Mouse (Mus musculus): ENCODE measurements around the gene Nckap5l. TPM values are rescaled to one million over a fixed set of nuclear protein-coding genes. Genes with fewer than 3 reads are reported as not detected.

Gene Nckap5l
- polyA plus RNA-seq, 1 experiment, result 48.6 TPM

DNA sequence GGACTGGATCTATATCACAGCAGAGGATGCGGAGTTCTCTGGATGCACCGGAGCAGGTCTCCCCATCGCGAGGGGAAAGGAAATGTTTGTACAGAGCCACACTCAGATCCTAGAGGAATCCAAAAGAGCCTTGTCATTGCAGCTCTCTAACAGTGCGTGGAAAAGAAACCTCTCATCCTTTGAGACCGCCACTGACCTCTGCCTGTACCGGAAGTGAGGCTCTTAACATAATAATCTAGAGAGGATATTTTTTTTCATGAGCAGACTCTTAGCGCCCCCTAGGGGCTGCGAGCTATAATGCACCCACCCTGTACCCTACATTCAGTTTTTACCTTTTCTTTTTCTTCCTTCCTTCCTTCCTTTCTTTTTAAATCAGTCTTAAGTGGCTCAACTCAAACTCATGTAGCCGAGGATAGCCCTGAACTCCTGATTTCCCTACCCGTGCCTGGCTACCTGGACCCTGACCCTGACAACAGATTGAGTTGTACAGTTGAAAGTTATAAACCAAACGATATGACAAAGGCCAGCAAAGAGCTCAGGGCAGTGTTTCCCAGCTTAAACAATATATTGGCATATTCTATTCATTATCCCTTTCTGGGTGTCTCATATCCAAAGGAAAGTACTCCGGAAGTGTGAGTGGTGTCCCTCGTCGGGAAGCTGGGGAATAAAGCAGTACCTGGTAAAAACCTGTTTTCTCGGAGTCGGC, 13.6 kb upstream of the Nckap5l start:
- WGBS, result 60% methylated on average over 17 of the region's 17 CpGs
- H3K4me1 ChIP-seq (replicated peaks; ENCODE audit: control insufficient read depth, insufficient read depth, low read length), result peaks cover 18% of the 10 kb centered on the region
- H3K27ac ChIP-seq (ENCODE audit: control insufficient read depth, insufficient read depth, low read length), result no peak overlapping the region
- TF ChIP-seq POLR2A (IDR thresholded peaks at IDR 0.05; ENCODE audit: control insufficient read depth, extremely low read depth, insufficient read depth, low read length, poor library complexity) (no peak), CTCF (IDR thresholded peaks at IDR 0.05; ENCODE audit: borderline replicate concordance, control insufficient read depth, extremely low read depth, insufficient read depth, low read length, poor library complexity) (no peak)
- DNase-seq, result peak; percentile 35
- H3K27me3 ChIP-seq (ENCODE audit: control insufficient read depth, insufficient read depth, low read length), result no peaks in the 10 kb centered on the region
- no peak overlapping the region for H3K4me3 ChIP-seq (ENCODE audit: control insufficient read depth, insufficient read depth, low read length)
- H3K36me3 ChIP-seq (ENCODE audit: control insufficient read depth, insufficient read depth, low read length), result no peaks in the 10 kb centered on the region

- no peaks in the 10 kb centered on the region for H3K27me3 ChIP-seq (ENCODE audit: control insufficient read depth, insufficient read depth, low read length)
- TF ChIP-seq CTCF (IDR thresholded peaks at IDR 0.05; ENCODE audit: borderline replicate concordance, control insufficient read depth, extremely low read depth, insufficient read depth, low read length, poor library complexity), result no peak
- no peak for TF ChIP-seq POLR2A (IDR thresholded peaks at IDR 0.05; ENCODE audit: control insufficient read depth, extremely low read depth, insufficient read depth, low read length, poor library complexity)
- 96% methylated on average over 31 of the region's 31 CpGs for WGBS
- H3K27ac ChIP-seq (ENCODE audit: control insufficient read depth, insufficient read depth, low read length), result no peak overlapping the region
- no peaks in the 10 kb centered on the region for H3K36me3 ChIP-seq (ENCODE audit: control insufficient read depth, insufficient read depth, low read length)
- H3K4me3 ChIP-seq (ENCODE audit: control insufficient read depth, insufficient read depth, low read length), result no peak overlapping the region
- no peak for DNase-seq
- H3K4me1 ChIP-seq (replicated peaks; ENCODE audit: control insufficient read depth, insufficient read depth, low read length), result peaks cover 16% of the 10 kb centered on the region
These were observed 12.7 kb upstream of the Nckap5l start for GRCm38 (mm10) chr15:99470224-99470761.

DNA sequence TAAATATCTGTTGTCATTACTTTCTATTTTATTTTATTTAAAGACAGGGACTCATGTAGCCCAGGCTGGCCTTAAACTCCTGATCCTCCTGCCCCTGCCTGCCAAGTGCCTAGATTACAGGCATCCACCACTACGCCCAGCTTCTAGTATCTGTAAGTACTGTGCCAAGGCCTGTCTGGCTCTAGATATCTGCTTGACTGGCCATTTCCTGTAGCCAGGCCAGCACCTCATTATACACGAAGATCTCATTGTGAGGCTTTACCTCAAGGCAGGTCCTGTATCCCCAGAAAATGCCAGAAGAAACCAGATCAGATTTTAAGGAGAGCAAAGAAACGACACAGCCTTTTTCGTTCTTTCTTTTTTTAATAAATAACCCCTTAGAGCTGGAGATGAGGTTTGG, 12.2 kb upstream of the Nckap5l start:
- Histone ChIP-seq H3K4me3 (ENCODE audit: control insufficient read depth, insufficient read depth, low read length) (no peak overlapping the region), H3K36me3 (ENCODE audit: control insufficient read depth, insufficient read depth, low read length) (no peaks in the 10 kb centered on the region), H3K27ac (ENCODE audit: control insufficient read depth, insufficient read depth, low read length) (no peak overlapping the region), H3K27me3 (ENCODE audit: control insufficient read depth, insufficient read depth, low read length) (no peaks in the 10 kb centered on the region), H3K4me1 (replicated peaks; ENCODE audit: control insufficient read depth, insufficient read depth, low read length) (peaks cover 13% of the 10 kb centered on the region)
- no peak for TF ChIP-seq CTCF (IDR thresholded peaks at IDR 0.05; ENCODE audit: borderline replicate concordance, control insufficient read depth, extremely low read depth, insufficient read depth, low read length, poor library complexity)
- TF ChIP-seq POLR2A (IDR thresholded peaks at IDR 0.05; ENCODE audit: control insufficient read depth, extremely low read depth, insufficient read depth, low read length, poor library complexity), result no peak
- DNase-seq, result no peak
- 93% methylated on average over 4 of the region's 4 CpGs for whole genome bisulfite sequencing

DNA sequence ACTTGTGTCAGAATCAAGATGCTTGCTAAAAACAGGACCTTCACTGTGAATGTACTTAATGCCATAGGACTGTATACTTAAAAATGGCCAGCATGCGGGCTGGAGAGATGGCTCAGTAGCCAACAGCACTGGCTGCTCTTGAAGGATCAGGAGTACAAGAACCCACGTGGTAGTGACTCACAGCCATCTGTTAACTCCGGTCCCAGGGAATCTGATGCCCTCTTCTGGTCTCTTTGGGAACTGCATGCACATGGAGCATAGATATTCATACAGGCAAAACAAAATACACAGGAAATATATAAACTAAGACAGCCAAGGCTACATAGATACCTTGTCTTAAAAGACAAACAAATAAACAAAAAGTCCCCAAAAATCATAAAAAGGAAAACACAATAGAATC, 11.5 kb upstream of the Nckap5l start:
- peak; percentile 73 for DNase-seq
- Histone ChIP-seq H3K27me3 (ENCODE audit: control insufficient read depth, insufficient read depth, low read length) (no peaks in the 10 kb centered on the region), H3K4me3 (ENCODE audit: control insufficient read depth, insufficient read depth, low read length) (no peak overlapping the region), H3K4me1 (replicated peaks; ENCODE audit: control insufficient read depth, insufficient read depth, low read length) (peaks cover 11% of the 10 kb centered on the region; the same call in 1 of the 2 replicates), H3K36me3 (ENCODE audit: control insufficient read depth, insufficient read depth, low read length) (no peaks in the 10 kb centered on the region), H3K27ac (ENCODE audit: control insufficient read depth, insufficient read depth, low read length) (no peak overlapping the region)
- TF ChIP-seq POLR2A (IDR thresholded peaks at IDR 0.05; ENCODE audit: control insufficient read depth, extremely low read depth, insufficient read depth, low read length, poor library complexity) (no peak), CTCF (IDR thresholded peaks at IDR 0.05; ENCODE audit: borderline replicate concordance, control insufficient read depth, extremely low read depth, insufficient read depth, low read length, poor library complexity) (no peak)
- 43% methylated on average over 3 of the region's 3 CpGs for WGBS

DNA sequence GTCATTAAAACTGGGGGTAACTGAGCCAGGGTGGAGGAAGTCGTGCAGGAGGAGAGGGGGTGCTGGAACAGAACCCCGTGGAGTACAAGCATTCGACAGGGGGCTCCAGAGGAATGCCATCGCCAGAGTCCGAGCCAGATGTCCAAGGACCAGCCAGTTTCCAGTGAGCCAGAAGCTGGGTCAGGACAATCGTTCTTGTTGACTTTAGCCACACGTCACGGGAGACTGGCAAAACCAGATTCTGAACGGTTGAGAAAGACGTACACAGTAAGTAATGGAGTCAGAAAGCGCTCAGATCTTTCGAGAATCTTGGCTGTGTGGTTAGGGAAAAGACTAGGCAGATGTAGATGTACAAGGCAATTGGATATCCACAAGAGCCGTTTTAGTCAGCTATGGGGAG, 5.6 kb upstream of the Nckap5l start:
- no peaks in the 10 kb centered on the region for H3K27me3 ChIP-seq (ENCODE audit: control insufficient read depth, insufficient read depth, low read length)
- TF ChIP-seq CTCF (IDR thresholded peaks at IDR 0.05; ENCODE audit: borderline replicate concordance, control insufficient read depth, extremely low read depth, insufficient read depth, low read length, poor library complexity), result no peak
- no peak overlapping the region for H3K4me3 ChIP-seq (ENCODE audit: control insufficient read depth, insufficient read depth, low read length)
- peaks cover under 1% of the 10 kb centered on the region for H3K4me1 ChIP-seq (replicated peaks; ENCODE audit: control insufficient read depth, insufficient read depth, low read length)
- 92% methylated on average over 13 of the region's 13 CpGs for WGBS
- no peak for DNase-seq
- no peaks in the 10 kb centered on the region for H3K36me3 ChIP-seq (ENCODE audit: control insufficient read depth, insufficient read depth, low read length)
- no peak overlapping the region for H3K27ac ChIP-seq (ENCODE audit: control insufficient read depth, insufficient read depth, low read length)

GRCm38 (mm10) chr15:99456963-99457605, 464 bp downstream of the Nckap5l start:
- no peaks in the 10 kb centered on the region for H3K27me3 ChIP-seq (ENCODE audit: control insufficient read depth, insufficient read depth, low read length)
- peak; percentile 67 for DNase-seq
- peaks cover 26% of the 10 kb centered on the region for H3K4me1 ChIP-seq (replicated peaks; ENCODE audit: control insufficient read depth, insufficient read depth, low read length)
- 1% methylated on average over 36 of the region's 43 CpGs for WGBS
- no peak for TF ChIP-seq CTCF (IDR thresholded peaks at IDR 0.05; ENCODE audit: borderline replicate concordance, control insufficient read depth, extremely low read depth, insufficient read depth, low read length, poor library complexity)
- TF ChIP-seq POLR2A (IDR thresholded peaks at IDR 0.05; ENCODE audit: control insufficient read depth, extremely low read depth, insufficient read depth, low read length, poor library complexity), result no peak
- H3K36me3 ChIP-seq (ENCODE audit: control insufficient read depth, insufficient read depth, low read length), result no peaks in the 10 kb centered on the region
- no peak overlapping the region; the same call in 1 of the 2 replicates for H3K27ac ChIP-seq (ENCODE audit: control insufficient read depth, insufficient read depth, low read length)
- peak overlapping the region; percentile 70 for H3K4me3 ChIP-seq (ENCODE audit: control insufficient read depth, insufficient read depth, low read length)

Data from thymus, adult 2 months (tissue).